Mouse (Mus musculus): ENCODE results near the gene Wdr24. TPM values are rescaled to one million over a fixed set of nuclear protein-coding genes. Genes with fewer than 3 reads are reported as not detected.

Wdr24 gene
- total RNA-seq (2023) = 10 to 100 TPM; 13.5 to 14.9 TPM

GRCm38 (mm10) chr17:25823452-25823851, at the start of gene Wdr24:
TSS of gene Wdr24 (plus strand) at chr17:25823627.

GRCm38 (mm10) chr17:25785281-25785745, 38.1 kb upstream of the Wdr24 start, which contains the start of gene Haghl:
TSS of gene Haghl (minus strand) at chr17:25785673.

GRCm38 (mm10) chr17:25786280-25786679, 37.1 kb upstream of the Wdr24 start, which contains the start of gene Ccdc78:
TSS of gene Ccdc78 (plus strand) at chr17:25786580.

GRCm38 (mm10) chr17:25792615-25793014, 30.8 kb upstream of the Wdr24 start, which contains the start of gene Fam173a:
TSS of gene Fam173a (minus strand) at chr17:25792901.

GRCm38 (mm10) chr17:25795609-25796092, 27.8 kb upstream of the Wdr24 start, which contains the start of gene AC134908.4:
TSS of gene AC134908.4 (minus strand) at chr17:25795659.

GRCm38 (mm10) chr17:25796951-25797369, 26.5 kb upstream of the Wdr24 start, which contains the start of gene Metrn:
TSS of gene Metrn (minus strand) at chr17:25797136.

GRCm38 (mm10) chr17:25808789-25809605, 14.4 kb upstream of the Wdr24 start, which contains the start of gene Fbxl16:
TSS of gene Fbxl16 (plus strand) at chr17:25809085.

GRCm38 (mm10) chr17:25828712-25829557, 5.5 kb downstream of the Wdr24 start, which contains the start of gene Jmjd8:
TSS of gene Jmjd8 (plus strand) at chr17:25828867.

GRCm38 (mm10) chr17:25833291-25833663, 9.8 kb downstream of the Wdr24 start, which contains the start of gene Stub1:
TSS of gene Stub1 (minus strand) at chr17:25833404.

GRCm38 (mm10) chr17:25837076-25837410, 13.6 kb downstream of the Wdr24 start, which contains the start of gene Rhbdl1:
TSS of gene Rhbdl1 (minus strand) at chr17:25837295.

GRCm38 (mm10) chr17:25841117-25841880, 17.9 kb downstream of the Wdr24 start, which contains the start of gene Gm20683:
TSS of gene Gm20683 (minus strand) at chr17:25841763.

GRCm38 (mm10) chr17:25844396-25844901, 21.0 kb downstream of the Wdr24 start, which contains the start of gene Rhot2:
TSS of gene Rhot2 (minus strand) at chr17:25844851.

GRCm38 (mm10) chr17:25860832-25861703, 37.6 kb downstream of the Wdr24 start, which contains the start of gene Wdr90:
TSS of gene Wdr90 (minus strand) at chr17:25861501.

GRCm38 (mm10) chr17:25868601-25869191, 45.3 kb downstream of the Wdr24 start, which contains the start of gene Mcrip2:
TSS of gene Mcrip2 (minus strand) at chr17:25868764.

GRCm38 (mm10) chr17:25874721-25875170, 51.3 kb downstream of the Wdr24 start, which contains the start of gene Mettl26:
TSS of gene Mettl26 (plus strand) at chr17:25875074.

Other genes starting within 250 kb of the Wdr24 start
- gene Lmf1, start 244.5 kb upstream of the Wdr24 start, total RNA-seq (2023) = 10 to 100 TPM; 38.1 to 41.1 TPM
- not detected for gene Gng13, start 106.5 kb upstream of the Wdr24 start, total RNA-seq (2023)
- gene Chtf18, start 96.2 kb upstream of the Wdr24 start, total RNA-seq (2023) = 1 to 10 TPM; 2.6 to 3.9 TPM
- gene Rpusd1, start 96.0 kb upstream of the Wdr24 start, total RNA-seq (2023) = 1 to 10 TPM; 6.6 to 7.9 TPM
- not detected for gene Mslnl, start 87.6 kb upstream of the Wdr24 start, total RNA-seq (2023)
- gene Msln, start 69.2 kb upstream of the Wdr24 start, total RNA-seq (2023) = 1 to 10 TPM; 1.2 to 1.3 TPM
- 10 to 100 TPM; 33.1 to 34.7 TPM for gene Narfl, start 49.9 kb upstream of the Wdr24 start, total RNA-seq (2023)
- gene Haghl, start 38.0 kb upstream of the Wdr24 start, total RNA-seq (2023) = 10 to 100 TPM; 21.6 to 21.7 TPM
- not detected for gene Ccdc78, start 37.0 kb upstream of the Wdr24 start, total RNA-seq (2023)
- 10 to 100 TPM; 33.5 to 35.6 TPM for gene Fam173a, start 30.7 kb upstream of the Wdr24 start, total RNA-seq (2023)
- gene AC134908.4, start 28.0 kb upstream of the Wdr24 start, total RNA-seq (2023) = not detected
- 1 to 10 TPM; 8.0 to 9.9 TPM for gene Metrn, start 26.5 kb upstream of the Wdr24 start, total RNA-seq (2023)
- gene Fbxl16, start 14.5 kb upstream of the Wdr24 start, total RNA-seq (2023) = under 1 TPM in 1 of 2 experiments, not detected in 1; 0.24 TPM
- 10 to 100 TPM; 23.2 to 28.1 TPM for gene Jmjd8, start 5.2 kb downstream of the Wdr24 start, total RNA-seq (2023)
- 10 to 100 TPM; 50.8 to 51.1 TPM for gene Stub1, start 9.8 kb downstream of the Wdr24 start, total RNA-seq (2023)
- 1 to 10 TPM; 1.2 to 1.7 TPM for gene Rhbdl1, start 13.7 kb downstream of the Wdr24 start, total RNA-seq (2023)
- gene Gm20683, start 18.1 kb downstream of the Wdr24 start, total RNA-seq (2023) = 1 to 10 TPM in 1 of 2 experiments, under 1 TPM in 1; 0.89 to 4.0 TPM
- 10 to 100 TPM; 28.4 to 34.3 TPM for gene Rhot2, start 21.2 kb downstream of the Wdr24 start, total RNA-seq (2023)
- 1 to 10 TPM; 6.0 to 6.2 TPM for gene Wdr90, start 37.9 kb downstream of the Wdr24 start, total RNA-seq (2023)
- 1 to 10 TPM; 4.8 to 5.5 TPM for gene Mcrip2, start 45.1 kb downstream of the Wdr24 start, total RNA-seq (2023)
- 10 to 100 TPM; 10.1 to 11.1 TPM for gene Mettl26, start 51.4 kb downstream of the Wdr24 start, total RNA-seq (2023)
- 1 to 10 TPM; 3.2 to 3.3 TPM for gene Wfikkn1, start 57.2 kb downstream of the Wdr24 start, total RNA-seq (2023)
- gene Rab40c, start 96.1 kb downstream of the Wdr24 start, total RNA-seq (2023) = 10 to 100 TPM; 16.5 to 18.1 TPM
- gene Pigq, start 121.3 kb downstream of the Wdr24 start, total RNA-seq (2023) = 10 to 100 TPM; 46.9 to 60.5 TPM
- not detected for gene Nhlrc4, start 121.3 kb downstream of the Wdr24 start, total RNA-seq (2023)
- not detected for gene A930017K11Rik, start 128.9 kb downstream of the Wdr24 start, total RNA-seq (2023)
- 10 to 100 TPM; 31.1 to 32.2 TPM for gene Capn15, start 162.2 kb downstream of the Wdr24 start, total RNA-seq (2023)
- gene Rab11fip3, start 245.9 kb downstream of the Wdr24 start, total RNA-seq (2023) = 1 to 10 TPM; 5.1 to 6.8 TPM